Mouse (Mus musculus) C2C12 (cell line): ENCODE data around the gene Brms1.

Source experiments
- CTCF ChIP-seq: IDR thresholded peaks from one replicate; pipeline ENCODE4 v1.5.1; 2011; ENCODE audit not compliant: control insufficient read depth, insufficient read depth, insufficient read length
- MAX ChIP-seq: IDR thresholded peaks from one replicate; pipeline ENCODE4 v1.6.1; 2011; ENCODE audit warnings: mild to moderate bottlenecking, control low read depth

- TF ChIP-seq MAX = no peak
- no peak for TF ChIP-seq CTCF
These were observed 15.0 kb upstream of the Brms1 start for GRCm38 (mm10) chr19:5026111-5026510.
